Mouse (Mus musculus): Measurements from ENCODE around the gene Cep164.

- no peak for TF ChIP-seq CTCF (IDR thresholded peaks at IDR 0.05; ENCODE audit: insufficient read depth, low read length)
- TF ChIP-seq POLR2A (IDR thresholded peaks at IDR 0.05; ENCODE audit: borderline replicate concordance, extremely low read depth, low read depth, low read length): no peak
These were observed 88.5 kb downstream of the Cep164 start for GRCm38 (mm10) chr9:45739702-45740583.

Measured in lung, adult 2 months (tissue).